Mouse (Mus musculus) ES-E14 (cell line): ENCODE measurements around the gene Bpifc. TPM values are rescaled to one million over a fixed set of nuclear protein-coding genes. Genes with fewer than 3 reads are reported as not detected.

Experiments
- DNase-seq: peaks from one replicate; pipeline ENCODE4 v3.0.0-alpha.2; 2013; ENCODE audit warnings: low read depth, low spot score
- H3K27ac ChIP-seq: 2 replicates; pipeline ENCODE4 v1.5.1; 2012; ENCODE audit warnings: low read depth, mild to moderate bottlenecking, low read length, moderate library complexity, mixed read lengths; ENCODE audit not compliant: poor library complexity, insufficient read depth, severe bottlenecking
- H3K36me3 ChIP-seq: 2 replicates; pipeline ENCODE4 v1.6.1; 2012; ENCODE audit warnings: mild to moderate bottlenecking, low read length, moderate library complexity, mixed read lengths; ENCODE audit not compliant: control insufficient read depth, poor library complexity, insufficient read depth, severe bottlenecking
- H3K4me1 ChIP-seq, 2 experiments: fragments of 150-350 bp in 1 of 2; sonication (generic) in 1 of 2; 2 replicates each; pipeline ENCODE4 v1.6.1; 2012; ENCODE audit warnings: low read length in 2 of 2, mild to moderate bottlenecking in 1 of 2, mixed read lengths in 1 of 2; ENCODE audit not compliant: control insufficient read depth in 2 of 2, insufficient read depth in 2 of 2, poor library complexity in 1 of 2
- H3K4me3 ChIP-seq, 2 experiments: fragments of 150-350 bp in 1 of 2; sonication (generic) in 1 of 2; 2 replicates each; pipeline ENCODE4 v1.5.1; 2012; ENCODE audit warnings: low read length in 2 of 2, low read depth in 1 of 2, mild to moderate bottlenecking in 1 of 2, mixed read lengths in 1 of 2; ENCODE audit not compliant: insufficient read depth in 1 of 2, poor library complexity in 1 of 2, severe bottlenecking in 1 of 2
- H3K9ac ChIP-seq: 2 replicates; pipeline ENCODE4 v1.6.1; 2012; ENCODE audit warnings: low read depth, mild to moderate bottlenecking, low read length, mixed read lengths; ENCODE audit not compliant: poor library complexity, insufficient read depth, severe bottlenecking
- H3K9me3 ChIP-seq: fragments of 150-350 bp; sonication (generic); 2 replicates; pipeline ENCODE4 v1.6.1; 2012; ENCODE audit warnings: low read depth, mild to moderate bottlenecking, low read length; ENCODE audit not compliant: control insufficient read depth, insufficient read depth
- CHD2 ChIP-seq: IDR thresholded peaks from 2 replicates; pipeline ENCODE4 v1.6.1; 2014; ENCODE audit warnings: mild to moderate bottlenecking, low read depth, low read length, inconsistent platforms
- HCFC1 ChIP-seq: IDR thresholded peaks from 2 replicates; pipeline ENCODE4 v1.6.1; 2012; ENCODE audit warnings: low read length, inconsistent platforms, borderline replicate concordance; ENCODE audit not compliant: insufficient read depth
- MAFK ChIP-seq: IDR thresholded peaks from 2 replicates; pipeline ENCODE4 v1.6.1; 2014; ENCODE audit warnings: mild to moderate bottlenecking, low read depth, low read length, inconsistent platforms; ENCODE audit not compliant: insufficient read depth
- ZC3H11A ChIP-seq: IDR thresholded peaks from 2 replicates; pipeline ENCODE4 v1.6.1; 2012; ENCODE audit warnings: low read depth, mild to moderate bottlenecking, inconsistent platforms, low read length, borderline replicate concordance
- ZNF384 ChIP-seq: IDR thresholded peaks from 2 replicates; pipeline ENCODE4 v1.6.1; 2012; ENCODE audit warnings: low read depth, low read length, inconsistent platforms
- in situ Hi-C, 2 experiments: fragments of 600-800 bp; cut with MboI; formaldehyde crosslinking; loops; one replicate each; pipeline ENCODE4 v1.15.1; 2025; ENCODE audit warnings: low sequenced_read_pairs in 2 of 2, inconsistent platforms in 1 of 2; ENCODE audit not compliant: unreplicated experiment in 2 of 2
- total RNA-seq: library from RNA; depleted of rRNA; stranded (reverse); fragments of 300-350 nt; gene quantifications from 2 replicates; pipeline ENCODE4 v1.2.3, GENCODE M21; 2012

The Bpifc gene
- total RNA-seq, 1 experiment = not detected

DNA sequence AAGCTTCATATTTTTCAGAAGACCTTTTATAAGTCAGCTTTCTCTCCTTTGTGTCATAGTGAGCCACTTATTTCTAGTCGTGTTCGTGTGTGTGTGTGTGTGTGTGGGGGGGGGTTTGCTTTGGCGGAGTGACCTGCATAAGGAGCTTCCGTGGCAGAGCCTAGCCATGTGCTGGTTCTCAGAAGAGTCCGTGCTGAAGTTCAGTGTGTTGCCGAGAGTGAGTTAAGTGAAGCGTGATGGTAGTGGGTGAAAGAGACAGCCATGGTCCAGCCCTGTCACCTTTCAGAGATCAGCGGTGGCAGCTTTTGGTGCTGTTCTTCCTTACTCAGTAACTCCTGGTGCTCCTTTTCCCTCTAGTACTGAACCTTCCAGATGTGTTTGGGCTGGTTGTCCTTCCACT, 32.4 kb upstream of the Bpifc start:
- Histone ChIP-seq H3K4me1 (no peaks in the 10 kb centered on the region), H3K36me3 (peaks cover 15% of the 10 kb centered on the region), H3K4me3 (no peak overlapping the region), H3K9me3 (no peaks in the 10 kb centered on the region), H3K9ac (no peak overlapping the region), H3K27ac (no peak overlapping the region)
- in situ Hi-C loops = no loop called here
- TF ChIP-seq HCFC1 = no peak
- TF ChIP-seq ZC3H11A = no peak
- TF ChIP-seq ZNF384 = no peak
- no peak for TF ChIP-seq CHD2
- no peak for TF ChIP-seq MAFK
- no peak for DNase-seq

- TF ChIP-seq ZNF384 (no peak), ZC3H11A (no peak), HCFC1 (no peak), CHD2 (no peak), MAFK (no peak)
- peaks cover 15% of the 10 kb centered on the region for H3K36me3 ChIP-seq
- DNase-seq = no peak
- H3K9ac ChIP-seq = no peak overlapping the region
- in situ Hi-C loops = no loop called here
- no peak overlapping the region for H3K27ac ChIP-seq
- no peak overlapping the region for H3K4me3 ChIP-seq
- no peaks in the 10 kb centered on the region for H3K9me3 ChIP-seq
- H3K4me1 ChIP-seq = no peaks in the 10 kb centered on the region
These were observed 32.0 kb upstream of the Bpifc start for GRCm38 (mm10) chr10:86043651-86044050.

DNA sequence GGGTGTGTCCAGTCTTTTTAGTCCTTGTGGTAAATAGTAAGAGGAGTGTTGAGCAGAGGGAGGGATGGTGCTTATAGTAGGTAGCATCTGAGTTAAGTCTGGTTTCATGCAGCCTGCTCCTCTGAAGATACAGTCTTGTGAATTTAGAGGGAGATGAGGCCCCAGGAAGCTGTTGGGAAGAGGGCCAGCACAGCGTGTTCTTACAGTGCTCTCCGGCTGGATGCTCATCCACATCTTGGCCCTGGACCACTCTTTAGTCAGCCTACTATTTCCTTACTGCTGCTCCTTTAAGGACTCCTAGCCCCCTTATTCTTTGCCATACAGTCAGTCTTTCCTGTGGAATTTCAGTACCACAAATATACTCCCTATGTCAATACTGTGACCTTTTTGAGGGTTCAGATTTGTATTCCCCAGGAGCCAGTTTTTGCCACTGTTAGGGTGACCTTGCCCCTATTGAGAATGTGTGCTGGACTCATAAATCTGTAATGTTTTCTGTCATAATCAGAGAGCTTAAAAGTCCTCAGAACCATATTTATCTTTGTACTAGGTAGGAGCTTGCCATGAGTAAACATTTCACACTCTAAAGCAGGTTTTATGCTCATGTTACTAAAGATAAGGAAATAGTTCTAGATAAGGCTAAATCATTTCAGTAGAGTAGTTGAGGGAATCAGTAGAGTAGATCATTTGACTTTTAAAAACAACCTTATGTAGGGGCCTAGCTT, 22.5 kb upstream of the Bpifc start:
- no peak for TF ChIP-seq ZC3H11A
- no peak for TF ChIP-seq HCFC1
- TF ChIP-seq CHD2 = no peak
- TF ChIP-seq ZNF384 = no peak
- no peak for TF ChIP-seq MAFK
- Histone ChIP-seq H3K36me3 (peaks cover 24% of the 10 kb centered on the region), H3K4me1 (no peaks in the 10 kb centered on the region), H3K27ac (no peak overlapping the region), H3K9ac (no peak overlapping the region), H3K9me3 (no peaks in the 10 kb centered on the region), H3K4me3 (no peak overlapping the region)
- DNase-seq = no peak
- in situ Hi-C loops = no loop called here

DNA sequence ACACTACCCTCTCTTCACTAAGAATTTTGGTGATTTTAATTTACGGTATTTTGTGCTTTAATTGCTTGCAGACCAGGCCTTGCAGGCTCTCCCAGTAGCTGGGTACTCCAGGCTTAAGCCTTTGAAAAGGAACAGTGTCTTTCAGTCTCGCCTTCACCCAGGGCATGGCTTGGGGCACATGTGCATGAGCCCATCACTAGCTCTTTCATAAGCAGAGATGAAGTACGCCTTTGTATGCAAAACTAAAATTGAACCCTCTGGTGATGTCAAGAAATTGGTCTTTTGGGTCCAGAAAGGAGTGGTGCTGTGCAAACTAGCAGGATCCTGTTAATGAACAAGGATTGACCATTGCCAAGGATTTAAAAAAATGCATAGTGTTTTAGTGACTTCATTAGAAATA, 20.8 kb upstream of the Bpifc start:
- in situ Hi-C loops = no loop called here
- Histone ChIP-seq H3K36me3 (peaks cover 24% of the 10 kb centered on the region), H3K4me3 (no peak overlapping the region), H3K4me1 (no peaks in the 10 kb centered on the region), H3K9me3 (no peaks in the 10 kb centered on the region), H3K9ac (no peak overlapping the region), H3K27ac (no peak overlapping the region)
- no peak for DNase-seq
- TF ChIP-seq CHD2 (no peak), MAFK (no peak), ZC3H11A (no peak), HCFC1 (no peak), ZNF384 (no peak)
